Mouse (Mus musculus) hindbrain, embryonic 15.5 days (tissue): ENCODE data around the gene Ddx39. TPM values are rescaled to one million over a fixed set of nuclear protein-coding genes. Genes with fewer than 3 reads are reported as not detected.

Source experiments
- ATAC-seq: fragments of 200-750 bp; cut with Nextera tagmentation; 2 replicates; pipeline ENCODE4 v1.8.0; 2017; ENCODE audit warnings: low read depth, moderate number of reproducible peaks, moderate TSS enrichment; ENCODE audit not compliant: low FRiP score
- H3K27ac ChIP-seq: fragments of 300-500 bp; sonication (generic); replicated peaks from 2 replicates; pipeline ENCODE4 v1.5.1; 2015; ENCODE audit warnings: mild to moderate bottlenecking, inconsistent platforms
- H3K27me3 ChIP-seq: fragments of 300-500 bp; sonication (generic); 2 replicates; pipeline ENCODE4 v1.6.1; 2015; ENCODE audit warnings: control low read depth, inconsistent platforms
- H3K36me3 ChIP-seq: fragments of 300-500 bp; sonication (generic); 2 replicates; pipeline ENCODE4 v1.6.1; 2015; ENCODE audit warnings: control low read depth, inconsistent platforms
- H3K4me1 ChIP-seq: fragments of 300-500 bp; sonication (generic); replicated peaks from 2 replicates; pipeline ENCODE4 v1.6.1; 2015; ENCODE audit warnings: control low read depth, inconsistent platforms
- H3K4me2 ChIP-seq: fragments of 300-500 bp; sonication (generic); 2 replicates; pipeline ENCODE4 v1.6.1; 2015; ENCODE audit warnings: moderate library complexity, mild to moderate bottlenecking, inconsistent platforms
- H3K4me3 ChIP-seq: fragments of 300-500 bp; sonication (generic); 2 replicates; pipeline ENCODE4 v1.5.1; 2015; ENCODE audit warnings: mild to moderate bottlenecking, inconsistent platforms
- H3K9ac ChIP-seq: fragments of 300-500 bp; sonication (generic); 2 replicates; pipeline ENCODE4 v1.6.1; 2015; ENCODE audit warnings: inconsistent platforms
- H3K9me3 ChIP-seq: fragments of 300-500 bp; sonication (generic); 2 replicates; pipeline ENCODE4 v1.6.1; 2016; ENCODE audit warnings: control low read depth, inconsistent platforms
- WGBS: fragments of 180-500 bp; shearing (Covaris S2); methylation state at CpG from one replicate; pipeline ENCODE4 v1.1.7; 2015; 5-methylcytosine and 5-hydroxymethylcytosine counted together
- polyA plus RNA-seq: library from polyadenylated mRNA; unstranded; fragments of >200 nt; fragmentation: Nextera tagmentation; extraction: Ambion mirVana; gene quantifications from 2 replicates; pipeline ENCODE4 v1.2.1, GENCODE M21; 2015

Gene Ddx39
- polyA plus RNA-seq, 1 experiment from 2014 or later, result 97.5 TPM

- Histone ChIP-seq H3K27me3 (no peaks in the 10 kb centered on the region), H3K4me3 (no peak overlapping the region), H3K27ac (no peak overlapping the region), H3K9me3 (no peaks in the 10 kb centered on the region), H3K36me3 (peaks cover 51% of the 10 kb centered on the region), H3K4me1 (no peaks in the 10 kb centered on the region), H3K9ac (no peak overlapping the region), H3K4me2 (no peak overlapping the region)
- WGBS, result 97% methylated on average over 8 of the region's 8 CpGs
- ATAC-seq, result no peak
These were observed 10.6 kb downstream of the Ddx39 start for GRCm38 (mm10) chr8:83725521-83726102.

- Histone ChIP-seq H3K27me3 (no peaks in the 10 kb centered on the region), H3K36me3 (peaks cover 17% of the 10 kb centered on the region), H3K27ac (no peak overlapping the region), H3K9ac (no peak overlapping the region), H3K9me3 (no peaks in the 10 kb centered on the region), H3K4me2 (no peak overlapping the region), H3K4me3 (no peak overlapping the region), H3K4me1 (no peaks in the 10 kb centered on the region)
- 86% methylated on average over 11 of the region's 11 CpGs for WGBS
- no peak for ATAC-seq
These were observed 14.2 kb downstream of the Ddx39 start for GRCm38 (mm10) chr8:83729009-83729807.

DNA sequence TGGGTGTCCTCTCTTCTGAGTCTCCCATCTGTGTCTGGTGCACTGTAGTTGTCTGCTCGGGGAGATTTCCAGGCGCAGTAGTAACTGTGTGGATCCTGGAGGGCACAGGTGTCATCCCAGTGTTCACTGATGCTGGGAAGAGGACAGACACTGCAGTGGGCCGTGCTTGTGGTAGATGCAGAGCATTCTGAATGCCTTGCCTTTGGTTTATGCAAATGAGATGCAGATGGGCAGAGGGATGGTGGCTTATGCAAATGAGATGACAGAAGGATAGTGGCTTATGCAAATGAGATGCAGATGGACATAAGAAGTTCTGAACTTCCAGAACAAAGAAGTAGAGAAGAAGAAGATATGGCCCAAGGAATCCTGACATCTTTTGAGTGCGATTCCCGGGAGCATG lies 16.9 kb downstream of the Ddx39 start:
- no peaks in the 10 kb centered on the region for H3K4me1 ChIP-seq
- H3K27me3 ChIP-seq, result no peaks in the 10 kb centered on the region
- no peaks in the 10 kb centered on the region for H3K36me3 ChIP-seq
- no peak overlapping the region for H3K9ac ChIP-seq
- no peak for ATAC-seq
- H3K9me3 ChIP-seq, result no peaks in the 10 kb centered on the region
- H3K27ac ChIP-seq, result no peak overlapping the region
- no peak overlapping the region for H3K4me2 ChIP-seq
- H3K4me3 ChIP-seq, result no peak overlapping the region
- WGBS, result 72% methylated on average over 5 of the region's 5 CpGs

- 86% methylated on average over 6 of the region's 6 CpGs for WGBS
- Histone ChIP-seq H3K36me3 (no peaks in the 10 kb centered on the region), H3K27ac (no peak overlapping the region), H3K4me2 (no peak overlapping the region), H3K9me3 (no peaks in the 10 kb centered on the region), H3K4me1 (no peaks in the 10 kb centered on the region), H3K4me3 (no peak overlapping the region), H3K9ac (no peak overlapping the region), H3K27me3 (no peaks in the 10 kb centered on the region)
- no peak for ATAC-seq
These were observed 17.9 kb downstream of the Ddx39 start for GRCm38 (mm10) chr8:83732919-83733318.

DNA sequence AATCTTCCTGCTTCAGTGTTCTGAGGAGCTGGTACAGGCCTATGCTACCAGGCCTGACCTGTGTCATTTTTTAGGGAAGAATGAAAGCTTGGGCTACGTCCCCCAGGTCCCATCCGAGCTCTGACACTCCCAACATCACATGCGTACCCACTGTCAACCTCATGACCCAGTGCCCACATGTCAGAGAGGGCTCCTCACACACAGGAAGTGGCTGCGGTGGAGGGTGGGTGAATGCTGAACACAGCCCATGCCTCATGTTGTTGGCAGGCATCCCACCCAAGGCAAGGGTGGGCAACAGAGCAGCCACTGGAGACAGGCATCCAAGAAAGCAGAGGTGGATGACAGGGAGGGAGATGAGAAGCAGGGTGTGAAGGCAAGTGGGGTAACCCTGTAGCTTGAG lies 21.7 kb downstream of the Ddx39 start:
- H3K4me1 ChIP-seq, result peaks cover 6% of the 10 kb centered on the region
- H3K27ac ChIP-seq, result no peak overlapping the region
- H3K9me3 ChIP-seq, result no peaks in the 10 kb centered on the region
- H3K4me2 ChIP-seq, result no peak overlapping the region
- no peaks in the 10 kb centered on the region for H3K36me3 ChIP-seq
- peaks cover 24% of the 10 kb centered on the region for H3K27me3 ChIP-seq
- ATAC-seq, result no peak
- H3K9ac ChIP-seq, result no peak overlapping the region
- 91% methylated on average over 4 of the region's 4 CpGs for WGBS
- H3K4me3 ChIP-seq, result no peak overlapping the region

DNA sequence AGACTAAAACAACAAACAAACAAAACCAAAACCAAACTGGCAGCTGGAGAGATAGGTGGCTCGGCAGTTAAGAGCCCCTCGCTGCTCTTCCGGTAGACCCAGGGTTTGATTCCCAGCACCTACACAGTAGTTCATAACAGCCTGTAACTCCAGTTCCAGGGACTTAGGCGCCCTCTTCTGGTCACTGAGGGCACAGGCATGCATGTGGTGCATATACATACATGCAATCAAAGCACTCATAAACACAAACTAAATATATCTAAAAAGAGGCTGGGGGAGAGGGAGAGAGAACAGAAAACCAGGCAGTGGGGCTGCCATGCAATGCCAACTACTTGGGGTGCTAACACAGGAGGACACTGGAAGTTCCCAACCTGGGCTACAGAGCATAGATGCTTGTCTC lies 22.4 kb downstream of the Ddx39 start:
- Histone ChIP-seq H3K9me3 (no peaks in the 10 kb centered on the region), H3K4me1 (peaks cover 6% of the 10 kb centered on the region), H3K4me2 (0 out of 2 replicates have a peak overlapping the region, but pooled peaks have one; percentile 1), H3K27me3 (peaks cover 29% of the 10 kb centered on the region), H3K36me3 (no peaks in the 10 kb centered on the region), H3K27ac (no peak overlapping the region), H3K9ac (no peak overlapping the region), H3K4me3 (no peak overlapping the region)
- 85% methylated on average over 4 of the region's 4 CpGs for WGBS
- ATAC-seq, result no peak

DNA sequence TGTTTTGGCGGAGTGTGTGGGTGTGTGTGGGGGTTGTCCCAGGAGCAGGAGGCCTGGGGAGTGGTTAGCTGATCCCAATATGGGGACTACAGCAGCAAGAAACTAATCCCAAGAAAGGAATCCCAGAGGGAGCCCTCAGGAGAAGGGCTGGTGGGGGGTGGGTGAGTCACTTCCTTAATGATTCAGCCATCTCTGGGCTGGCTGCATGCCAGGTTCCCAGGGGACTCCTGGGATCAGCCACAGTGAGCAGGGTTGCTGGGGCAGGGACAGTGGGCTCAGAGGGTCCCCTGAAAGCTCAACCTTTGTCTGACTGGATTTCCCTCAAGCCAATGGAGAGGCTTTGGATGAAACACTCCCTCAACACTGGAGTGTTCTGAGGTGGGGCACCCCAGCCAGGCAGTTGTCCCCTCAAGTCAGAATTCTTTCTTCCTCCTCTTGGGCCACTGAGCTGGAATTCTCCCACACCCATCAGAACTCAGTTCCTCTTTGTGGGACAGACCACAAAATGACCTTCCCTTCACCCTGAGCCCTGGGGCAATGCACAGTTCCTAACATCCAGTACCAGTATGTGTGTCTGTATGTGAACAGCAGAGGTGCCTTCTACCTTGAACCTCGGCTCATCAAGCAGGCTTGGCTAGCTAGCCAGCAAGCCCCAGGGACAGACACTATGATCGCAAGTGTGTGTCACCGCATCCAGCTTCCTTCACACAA lies 23.0 kb downstream of the Ddx39 start:
- Histone ChIP-seq H3K9ac (no peak overlapping the region), H3K4me1 (peaks cover 6% of the 10 kb centered on the region), H3K36me3 (no peaks in the 10 kb centered on the region), H3K4me3 (no peak overlapping the region), H3K4me2 (0 out of 2 replicates have a peak overlapping the region, but pooled peaks have one; percentile 1), H3K27me3 (peaks cover 32% of the 10 kb centered on the region), H3K27ac (no peak overlapping the region), H3K9me3 (no peaks in the 10 kb centered on the region)
- 73% methylated on average over 4 of the region's 4 CpGs for WGBS
- ATAC-seq, result no peak

GRCm38 (mm10) chr8:83738949-83739710 lies 24.2 kb downstream of the Ddx39 start:
- H3K4me1 ChIP-seq, result peaks cover 6% of the 10 kb centered on the region
- no peak for ATAC-seq
- peaks cover 32% of the 10 kb centered on the region for H3K27me3 ChIP-seq
- H3K27ac ChIP-seq, result no peak overlapping the region
- peak overlapping the region; percentile 81 for H3K4me2 ChIP-seq
- H3K4me3 ChIP-seq, result no peak overlapping the region
- no peaks in the 10 kb centered on the region for H3K9me3 ChIP-seq
- no peak overlapping the region for H3K9ac ChIP-seq
- no peaks in the 10 kb centered on the region for H3K36me3 ChIP-seq
- 76% methylated on average over 10 of the region's 10 CpGs for WGBS

- Histone ChIP-seq H3K36me3 (no peaks in the 10 kb centered on the region), H3K9me3 (no peaks in the 10 kb centered on the region), H3K9ac (no peak overlapping the region), H3K4me3 (no peak overlapping the region), H3K27me3 (peaks cover 32% of the 10 kb centered on the region), H3K4me1 (peaks cover 6% of the 10 kb centered on the region), H3K4me2 (peak overlapping the region; percentile 81), H3K27ac (no peak overlapping the region)
- no peak for ATAC-seq
- 40% methylated on average over 8 of the region's 8 CpGs for WGBS
These were observed 24.9 kb downstream of the Ddx39 start for GRCm38 (mm10) chr8:83739711-83740468.

DNA sequence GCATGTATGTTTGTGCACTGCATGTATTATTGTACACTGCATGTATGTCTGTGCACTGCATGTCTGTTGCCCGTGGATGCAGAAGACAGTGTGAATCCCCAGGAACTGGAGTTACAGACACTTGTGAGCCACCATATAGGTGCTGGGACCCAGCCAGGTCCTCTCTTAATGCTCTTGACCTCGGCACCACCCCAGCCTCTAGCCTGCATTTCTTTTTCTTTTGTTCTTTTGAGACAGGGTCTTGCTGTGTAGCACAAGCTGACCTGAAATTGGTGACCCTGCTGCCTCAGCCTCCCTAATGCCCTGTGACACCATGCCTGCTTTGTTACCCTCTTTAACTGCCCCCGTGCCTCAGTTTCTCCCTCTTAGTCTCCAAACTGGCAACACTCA lies 25.6 kb downstream of the Ddx39 start:
- Histone ChIP-seq H3K9ac (peak overlapping the region; percentile 44), H3K27ac (peak overlapping the region; percentile 18; the same call in 1 of the 2 replicates), H3K27me3 (peaks cover 32% of the 10 kb centered on the region), H3K36me3 (no peaks in the 10 kb centered on the region), H3K4me1 (peaks cover 6% of the 10 kb centered on the region), H3K4me3 (peak overlapping the region; percentile 41), H3K4me2 (peak overlapping the region; percentile 81), H3K9me3 (no peaks in the 10 kb centered on the region)
- WGBS, result 9% methylated on average over 3 of the region's 3 CpGs
- ATAC-seq, result no peak
